Mouse (Mus musculus) cerebellum, adult 8-10 months (tissue): ENCODE results near the gene Agap1.
A peak's percentile ranks its signal among the peaks of the same experiment; 100 is the strongest.

Experiments used
- DNase-seq: peaks from one replicate; pipeline ENCODE4 v3.0.0; 2022

Gene Agap1

GRCm38 (mm10) chr1:89581766-89582125 lies 127.1 kb downstream of the Agap1 start:
- no peak for DNase-seq

- DNase-seq: no peak
Measured at GRCm38 (mm10) chr1:89583369-89583768, 128.8 kb downstream of the Agap1 start.

GRCm38 (mm10) chr1:89586991-89587683 lies 132.5 kb downstream of the Agap1 start:
- no peak for DNase-seq

DNA sequence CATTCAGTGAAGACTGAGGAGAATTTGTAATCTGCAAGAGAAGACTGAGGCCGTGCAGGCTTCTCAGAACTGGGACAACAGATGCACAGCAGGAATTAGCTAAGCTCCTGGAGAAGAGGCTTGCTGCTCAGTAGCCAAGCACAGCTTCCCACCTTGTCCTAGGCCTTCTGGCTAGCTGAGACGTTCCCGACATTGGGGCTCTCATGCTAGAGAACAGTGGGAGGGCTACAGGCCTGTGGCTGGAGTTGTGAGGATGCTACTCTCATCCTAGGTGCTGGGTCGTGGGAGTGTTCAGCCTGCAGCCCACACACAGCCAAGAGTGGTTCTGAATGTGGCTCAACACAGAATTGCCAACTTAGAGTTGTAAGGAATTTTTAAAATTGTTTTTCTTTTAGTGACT lies 133.5 kb downstream of the Agap1 start:
- DNase-seq: no peak

DNA sequence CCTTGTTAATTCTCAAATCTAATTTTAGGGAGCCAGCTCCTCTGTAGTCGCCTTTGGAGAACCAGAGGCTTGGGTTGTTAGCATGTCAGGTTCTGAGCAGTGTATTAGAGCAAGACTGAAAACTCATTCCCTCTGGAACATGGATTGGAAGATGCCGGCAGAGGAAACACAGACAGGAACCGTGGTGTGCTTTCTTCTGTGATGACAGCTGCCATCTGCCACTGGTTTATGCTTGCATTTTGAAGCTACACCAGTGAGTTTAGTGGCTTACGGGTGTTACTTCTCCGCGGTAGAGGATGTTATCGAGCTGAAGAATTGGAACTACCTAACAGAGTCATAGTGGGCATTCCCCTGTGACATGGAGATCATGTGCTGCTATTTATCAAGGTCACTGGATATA lies 136.4 kb downstream of the Agap1 start:
- no peak for DNase-seq

DNA sequence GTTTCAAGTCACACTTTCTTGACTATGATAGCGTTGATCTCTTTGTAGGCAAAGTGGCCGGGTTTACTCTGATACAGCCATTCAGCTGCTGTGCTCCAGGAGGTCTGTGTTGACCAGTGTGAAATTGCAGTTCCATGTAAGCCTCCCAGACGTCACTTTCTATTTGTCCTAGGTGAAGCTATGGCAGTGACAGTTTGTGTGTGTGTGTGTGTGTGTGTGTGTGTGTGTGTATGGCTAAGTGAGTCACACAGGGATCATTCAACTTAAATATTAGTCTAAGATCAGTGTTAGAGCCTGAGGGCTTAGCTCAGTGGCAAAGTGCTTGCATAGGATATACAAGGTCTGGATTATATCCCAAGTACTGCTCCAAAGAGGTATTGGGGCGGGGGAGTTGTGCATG lies 138.6 kb downstream of the Agap1 start:
- DNase-seq: no peak

- DNase-seq: no peak
Measured at GRCm38 (mm10) chr1:89594999-89595398, 140.4 kb downstream of the Agap1 start.

DNA sequence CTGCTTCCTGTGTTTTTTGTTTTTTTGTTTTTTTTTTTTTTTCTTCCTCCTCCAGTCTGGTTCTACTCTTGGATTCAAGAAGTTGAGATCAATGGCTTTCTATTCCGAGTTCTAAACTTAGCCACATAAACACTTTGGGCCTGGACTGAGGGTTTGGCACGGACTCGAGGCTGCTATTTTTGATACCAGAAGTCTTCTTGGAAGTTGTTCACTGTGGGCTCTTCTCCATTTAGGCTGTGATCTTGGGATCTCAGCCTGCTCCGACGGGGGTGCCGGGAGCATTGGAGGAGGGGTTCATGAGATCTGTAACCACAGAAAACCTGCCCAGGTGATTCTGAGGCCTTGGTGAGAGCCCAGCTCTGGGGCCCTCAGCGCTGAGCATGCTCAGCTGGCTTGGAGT lies 140.8 kb downstream of the Agap1 start:
- DNase-seq: no peak

- no peak for DNase-seq
Measured at GRCm38 (mm10) chr1:89596223-89596622, 141.6 kb downstream of the Agap1 start.

DNA sequence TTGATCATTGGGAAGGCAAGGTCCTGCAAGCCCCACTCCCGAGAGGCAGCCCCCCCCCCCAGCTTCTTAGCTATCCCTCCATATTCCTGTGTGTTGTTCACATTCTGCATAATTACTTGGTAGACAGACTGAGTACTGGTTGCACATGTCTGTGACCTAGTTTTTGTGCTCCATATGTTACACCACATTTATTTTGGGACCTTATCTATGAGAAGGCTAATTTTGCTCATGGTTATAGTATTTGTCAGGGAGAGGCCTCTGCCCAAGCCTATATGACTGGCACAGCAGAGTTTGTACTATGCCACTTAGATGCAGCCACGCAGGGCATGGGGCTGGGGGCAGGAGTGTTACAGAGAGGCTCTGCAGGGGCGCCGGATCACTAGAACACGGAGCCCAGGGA lies 144.3 kb downstream of the Agap1 start:
- no peak for DNase-seq

DNA sequence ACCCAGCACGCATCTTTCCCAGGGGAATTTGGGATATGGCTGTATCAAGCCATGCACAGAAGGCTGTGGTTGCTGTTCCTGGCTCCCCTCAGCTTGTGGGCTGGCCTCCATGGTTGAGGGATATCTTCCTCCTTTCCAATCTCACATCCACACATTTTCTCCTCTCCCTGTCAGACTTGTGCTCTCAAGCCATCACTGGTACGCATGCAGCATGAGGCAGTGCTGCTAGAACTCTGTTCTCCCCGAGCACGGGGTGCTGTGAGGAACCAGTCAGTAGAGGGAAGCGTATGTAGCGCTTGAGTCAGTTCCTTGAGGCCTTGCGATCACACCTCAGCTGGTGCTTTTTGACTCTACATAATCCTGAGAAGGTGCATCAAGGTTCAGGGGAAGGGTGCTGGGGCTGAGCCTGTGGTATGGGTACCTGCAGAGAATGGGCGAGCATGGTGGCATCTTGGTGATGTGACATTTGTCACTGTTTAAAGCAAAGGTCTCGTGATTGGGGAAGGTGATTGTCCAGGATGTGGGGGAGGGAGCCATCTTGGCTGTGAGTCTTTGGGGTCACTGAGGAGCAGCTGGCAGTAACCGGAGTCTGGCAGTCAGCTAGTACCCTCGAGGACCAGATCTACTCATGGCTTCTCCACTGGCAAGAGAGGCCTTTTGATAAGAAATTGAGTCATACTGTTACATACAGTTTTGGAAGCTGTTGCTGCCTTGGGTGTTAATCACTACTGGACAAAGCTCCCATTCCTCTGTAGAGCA lies 145.6 kb downstream of the Agap1 start:
- DNase-seq: no peak

DNA sequence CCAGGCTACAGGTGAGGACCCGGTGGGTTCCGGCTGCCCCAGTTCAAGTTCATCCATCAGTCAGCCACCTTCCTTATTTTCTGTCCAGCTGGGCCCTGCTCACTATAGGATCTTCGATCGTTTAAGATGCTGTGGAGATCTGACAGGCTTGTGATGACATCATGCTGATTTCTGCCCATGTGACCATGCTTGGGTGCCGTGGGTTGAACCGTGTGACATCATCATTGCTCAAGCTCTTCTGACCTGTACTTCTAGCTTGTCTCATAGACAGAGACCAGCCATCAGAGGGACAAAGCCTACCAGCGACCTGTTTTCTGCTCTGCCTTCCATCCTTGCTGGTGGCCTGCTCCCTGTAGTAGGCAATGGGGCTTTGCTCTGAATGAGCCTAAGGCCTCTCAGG lies 146.7 kb downstream of the Agap1 start:
- no peak for DNase-seq

DNA sequence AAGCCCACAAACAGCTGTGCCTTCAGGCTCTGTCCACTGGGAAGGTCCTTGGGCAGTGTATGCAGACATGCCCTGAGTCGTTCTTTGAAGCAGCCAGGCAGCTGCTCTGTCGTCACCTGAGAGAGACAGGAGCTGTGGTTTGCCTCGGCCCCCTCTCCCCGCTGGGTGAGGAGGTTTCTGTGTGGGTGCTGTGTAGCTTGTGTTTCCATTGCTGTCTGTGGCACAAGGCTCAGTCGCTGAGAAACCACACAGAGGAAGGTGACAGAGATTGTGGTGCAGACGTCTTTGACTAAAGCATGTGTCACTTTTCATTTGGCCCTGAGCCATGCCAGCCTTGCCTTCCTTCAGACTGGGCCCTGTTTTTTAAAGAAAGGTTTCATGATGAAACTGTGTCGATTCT lies 148.3 kb downstream of the Agap1 start:
- DNase-seq: no peak

- DNase-seq: peak; percentile 73
Measured at GRCm38 (mm10) chr1:89606612-89607011, 152.0 kb downstream of the Agap1 start.

DNA sequence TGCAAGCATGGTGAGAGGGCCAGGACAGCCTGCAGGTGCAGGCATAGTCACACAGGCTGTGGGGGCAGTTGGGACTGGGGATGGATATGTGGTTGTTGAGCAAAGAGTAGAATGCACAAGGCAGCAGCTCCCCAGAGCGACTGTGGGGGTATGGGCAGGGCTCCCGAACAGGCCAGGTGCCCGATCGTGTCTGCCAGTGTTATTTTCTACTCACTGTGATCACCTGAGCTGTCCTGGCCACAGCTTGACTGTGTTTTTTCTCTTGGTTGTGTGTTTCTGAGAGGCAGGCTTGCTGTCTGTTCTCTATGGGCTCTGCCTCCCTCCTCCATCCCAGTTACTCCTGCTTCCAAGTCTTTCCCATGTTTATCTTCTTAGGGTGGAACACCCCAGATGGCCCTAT lies 154.2 kb downstream of the Agap1 start:
- peak; percentile 56 for DNase-seq

DNA sequence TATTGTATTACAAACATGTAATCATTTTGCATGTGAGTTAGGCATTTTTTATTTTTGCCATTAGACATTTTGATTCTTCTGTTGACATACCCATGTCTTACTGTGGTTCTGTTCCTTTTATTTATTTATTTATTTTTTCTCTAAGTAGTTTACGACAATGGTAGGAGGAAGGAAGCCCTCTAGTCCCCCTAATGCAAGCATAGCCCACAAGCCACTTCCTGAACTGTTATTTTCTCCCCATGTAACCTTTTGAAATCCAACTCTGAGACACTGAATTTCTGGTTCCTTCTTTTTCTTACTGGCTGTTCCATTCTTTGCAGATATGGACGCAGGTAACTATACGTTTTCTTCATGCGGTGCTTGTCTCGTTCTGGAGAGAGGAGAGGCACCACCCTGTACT lies 155.4 kb downstream of the Agap1 start:
- no peak for DNase-seq

- DNase-seq: no peak
Measured at GRCm38 (mm10) chr1:89611521-89611920, 156.9 kb downstream of the Agap1 start.

DNA sequence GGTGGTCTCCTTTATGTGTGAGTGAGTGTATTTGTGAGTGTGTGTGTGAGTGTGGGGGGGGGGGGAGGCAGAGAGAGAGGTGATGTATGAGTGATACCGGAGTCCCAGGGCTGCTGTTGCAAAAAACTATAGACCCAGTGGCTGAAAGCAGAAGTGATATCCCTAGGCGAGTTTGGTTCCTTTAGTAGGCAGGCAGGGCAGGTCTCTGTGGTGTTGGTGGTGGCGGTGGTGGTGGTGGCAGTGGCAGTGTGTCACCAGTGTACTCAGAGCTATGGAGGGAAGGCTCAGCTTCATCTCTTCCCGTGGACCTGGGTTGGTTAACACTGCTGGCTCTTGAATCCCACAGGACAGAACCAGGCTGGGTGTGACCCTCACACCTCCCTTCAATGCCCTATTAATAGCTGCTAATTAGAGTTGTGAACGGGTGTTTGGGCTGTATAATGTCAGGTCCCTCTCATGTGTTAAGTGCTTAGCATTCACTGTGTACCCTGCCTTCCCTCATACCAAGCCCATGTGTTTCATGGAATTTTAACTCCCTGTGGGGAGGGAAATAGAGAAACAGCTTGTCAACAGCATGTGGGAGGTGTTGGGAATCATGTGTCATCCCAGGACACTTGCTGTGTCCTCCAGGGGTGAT lies 158.7 kb downstream of the Agap1 start:
- DNase-seq: no peak

- DNase-seq: no peak
Measured at GRCm38 (mm10) chr1:89616556-89616955, 161.9 kb downstream of the Agap1 start.

DNA sequence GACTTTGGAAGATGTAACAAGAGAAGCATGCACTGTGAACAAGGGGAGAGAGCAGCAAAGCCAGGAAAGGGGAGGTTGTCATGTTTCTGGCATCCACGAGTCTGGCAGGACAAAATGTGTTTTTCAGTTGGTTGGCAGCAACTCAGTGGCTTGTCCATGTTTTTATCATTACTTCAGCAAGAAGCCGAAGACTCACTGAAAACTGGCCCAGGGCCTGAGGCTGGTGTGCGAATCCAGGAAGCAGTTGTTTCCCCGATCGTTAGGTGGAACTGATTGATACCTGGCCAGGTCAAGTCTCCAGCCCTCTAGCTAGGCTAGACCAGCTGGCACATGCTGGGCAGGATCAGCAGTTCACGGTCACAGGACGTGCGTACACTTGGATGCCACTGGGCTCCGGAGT lies 162.7 kb downstream of the Agap1 start:
- no peak for DNase-seq

DNA sequence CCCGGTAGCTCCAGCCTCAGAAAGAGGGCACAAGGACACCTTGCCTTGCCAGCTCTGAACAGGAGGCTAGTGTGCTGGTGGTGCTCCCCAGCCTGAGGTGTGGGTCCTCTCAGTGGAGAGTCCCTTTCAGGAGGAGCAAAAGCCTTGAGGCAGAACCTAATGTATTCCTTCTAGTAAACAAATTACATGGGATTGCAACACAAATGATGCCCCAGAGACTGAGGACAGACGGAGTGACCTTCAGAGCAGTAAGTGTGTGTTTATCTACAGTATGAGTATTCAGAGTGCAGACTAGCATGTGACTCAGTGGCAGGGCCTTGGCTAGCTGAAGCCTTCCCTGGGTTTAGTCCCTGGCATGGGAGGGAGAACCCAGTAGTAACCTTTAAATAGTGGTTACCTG lies 165.4 kb downstream of the Agap1 start:
- no peak for DNase-seq

GRCm38 (mm10) chr1:89621014-89621791 lies 166.6 kb downstream of the Agap1 start:
- no peak for DNase-seq

DNA sequence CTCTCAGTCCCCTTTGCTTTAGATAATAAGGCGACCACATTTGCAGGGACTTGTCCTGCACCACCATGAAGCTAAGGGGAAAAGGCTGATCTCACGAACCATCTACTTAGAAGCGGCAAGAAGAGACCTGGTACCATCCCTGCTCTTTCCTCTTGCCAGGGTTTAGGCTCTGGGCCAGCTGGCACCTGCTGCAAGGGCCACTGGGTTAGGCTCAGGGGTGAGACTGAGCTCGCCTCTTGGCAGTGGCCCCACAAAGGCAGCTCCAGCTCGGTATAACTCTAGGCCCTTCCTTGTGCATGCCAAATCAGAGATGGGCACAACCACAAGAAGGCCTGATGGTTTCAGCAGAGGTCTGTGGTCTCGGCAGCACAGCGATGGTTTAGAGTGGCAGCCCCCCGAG lies 167.3 kb downstream of the Agap1 start:
- peak; percentile 82 for DNase-seq

DNA sequence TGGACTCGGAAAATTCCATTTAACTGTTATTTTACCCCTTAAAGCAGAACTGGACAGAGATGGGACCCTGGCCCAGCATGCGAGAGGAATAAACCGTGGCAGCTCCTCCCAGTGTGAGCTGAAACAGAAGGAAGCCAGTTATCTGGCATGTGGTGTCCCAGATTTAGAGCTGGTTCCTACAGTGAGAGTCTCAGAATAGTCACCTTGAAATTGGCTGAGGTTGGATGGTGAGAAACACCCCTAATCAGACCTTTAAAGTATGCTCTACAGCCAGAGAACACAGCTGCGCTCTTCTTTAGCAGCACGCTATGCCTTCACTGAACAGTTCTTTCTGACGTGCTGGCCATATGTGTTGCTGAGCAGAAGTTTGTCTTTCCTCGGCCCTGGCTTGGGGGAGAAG lies 168.2 kb downstream of the Agap1 start:
- peak; percentile 66 for DNase-seq
